In genomic region chr7:135542235-135542634, GRCm38 (mm10) we compare ENCODE assay signal across 19 mouse cellular contexts. TPM values are rescaled to one million over a fixed set of nuclear protein-coding genes. Genes with fewer than 3 reads are reported as not detected.
A peak's percentile ranks its signal among the peaks of the same experiment; 100 is the strongest.
DNase-seq lines count a peak whose midpoint lies in the region; ATAC-seq and TF ChIP-seq lines count a peak whose summit lies in the region.
"Had no signal": no experiment of that assay in that cellular context is flagged by ENCODE, and none has a peak within 500 bp of the region (broad histone marks: within the 10 kb centered on the region; RNA-seq: fewer than 3 reads in every experiment).

No protein-coding gene starts in this region.

- no peak overlapping the region for H3K9ac ChIP-seq in stomach, embryonic 16.5 days (ENCODE audit: low read length)
- H3K9ac ChIP-seq: liver, embryonic 12.5 days; stomach, embryonic 15.5 days had no signal

- H3K36me3 ChIP-seq in spleen, adult 2 months (ENCODE audit: control insufficient read depth, insufficient read depth, low read length), result no peaks in the 10 kb centered on the region
- H3K36me3 ChIP-seq in stomach, embryonic 16.5 days (ENCODE audit: control insufficient read depth, insufficient read depth, low read length), result no peaks in the 10 kb centered on the region
- H3K36me3 ChIP-seq: liver, embryonic 12.5 days; stomach, embryonic 15.5 days had no signal

- H3K9me3 ChIP-seq in stomach, embryonic 16.5 days (replicated peaks; ENCODE audit: control insufficient read depth, low read length), result no peaks in the 10 kb centered on the region
- H3K9me3 ChIP-seq: liver, embryonic 12.5 days; stomach, embryonic 15.5 days had no signal

- H3K4me1 ChIP-seq in spleen, adult 2 months (ENCODE audit: control insufficient read depth, insufficient read depth, insufficient read length), result peaks cover 10% of the 10 kb centered on the region
- no peaks in the 10 kb centered on the region for H3K4me1 ChIP-seq in stomach, embryonic 16.5 days (ENCODE audit: control insufficient read depth, insufficient read depth, low read length)
- H3K4me1 ChIP-seq: stomach, embryonic 15.5 days had no signal

- peaks cover 10% of the 10 kb centered on the region for H3K27me3 ChIP-seq in spleen, adult 2 months (ENCODE audit: control insufficient read depth, insufficient read depth, low read length)
- peaks cover 8% of the 10 kb centered on the region; the same call in 1 of the 2 replicates for H3K27me3 ChIP-seq in stomach, embryonic 16.5 days (ENCODE audit: control insufficient read depth, insufficient read depth, low read length)

- H3K4me3 ChIP-seq in spleen, adult 2 months (ENCODE audit: extremely low read depth, insufficient read depth, insufficient read length), result no peak overlapping the region
- H3K4me3 ChIP-seq in stomach, embryonic 16.5 days (replicated peaks; ENCODE audit: low read length), result no peak overlapping the region
- H3K4me3 ChIP-seq: liver, embryonic 12.5 days; stomach, embryonic 15.5 days had no signal

- no peak for TF ChIP-seq POLR2A in spleen, adult 2 months (IDR thresholded peaks at IDR 0.05; ENCODE audit: low read depth, low read length)

- 39% methylated on average over 3 of the region's 3 CpGs for WGBS in spleen, adult 2 months
- WGBS in stomach, embryonic 16.5 days, result 59% methylated on average over 3 of the region's 3 CpGs

- ATAC-seq in stomach, embryonic 16.5 days (ENCODE audit: insufficient read depth, low FRiP score), result no peak
- ATAC-seq: liver, embryonic 12.5 days; lung, postnatal 0 days had no signal

- no peak for TF ChIP-seq CTCF in spleen, adult 2 months (IDR thresholded peaks at IDR 0.05; ENCODE audit: extremely low read depth, insufficient read depth, insufficient read length, insufficient replicate concordance)

- DNase-seq in spleen, adult 2 months (ENCODE audit: low read depth in 1 of 2, low spot score in 2 of 2), result peak; percentile 20 to 77
- DNase-seq in spleen, postnatal 14 days (ENCODE audit: low spot score in 2 of 2), result no peak
- peak; percentile 89 for DNase-seq in T-cell, adult 2 months (ENCODE audit: low spot score)
- peak; percentile 73 to 78 for DNase-seq in thymus, postnatal 36 days
- DNase-seq in right cerebral cortex, postnatal 10 days (ENCODE audit: low spot score in 2 of 2), result no peak
- no peak for DNase-seq in cerebellum, postnatal 25 days
- DNase-seq: adrenal gland, postnatal 25 days; cerebellum, adult 8-10 months; gastrocnemius, postnatal 14 days; layer of hippocampus, postnatal 36 days had no signal

- H3K4me2 ChIP-seq in stomach, embryonic 16.5 days (ENCODE audit: low read depth, low read length), result no peak overlapping the region
- H3K4me2 ChIP-seq: liver, embryonic 12.5 days; stomach, embryonic 15.5 days had no signal

- H3K27ac ChIP-seq in spleen, adult 2 months (ENCODE audit: insufficient read depth, low read length), result no peak overlapping the region
- H3K27ac ChIP-seq in stomach, embryonic 16.5 days (ENCODE audit: low read length), result 0 out of 2 replicates have a peak overlapping the region, but pooled peaks have one; percentile 31
- H3K27ac ChIP-seq: liver, embryonic 12.5 days; stomach, embryonic 15.5 days had no signal

RNA-seq across cellular contexts. Expression of gene Ptpre, which starts 5.0 kb away (rescaled TPM):
- polyA plus RNA-seq in spleen, adult 2 months (2012; rRNA removed), result 9.5 and 10.1 TPM in 2 replicates
- 2.9 and 3.1 TPM in 2 replicates for polyA plus RNA-seq in stomach, embryonic 16.5 days (2015; fragmentation: Nextera tagmentation; extraction: Ambion mirVana)

RNA-seq across cellular contexts. Expression of gene Clrn3, which starts 13.8 kb away (rescaled TPM):
- polyA plus RNA-seq in spleen, adult 2 months (2012; rRNA removed), result not detected in 2 replicates
- 2.8 and 4.1 TPM in 2 replicates for polyA plus RNA-seq in stomach, embryonic 16.5 days (2015; fragmentation: Nextera tagmentation; extraction: Ambion mirVana)
- polyA plus RNA-seq: forebrain, embryonic 11.5 days; frontal cortex, adult 2 months; heart, postnatal 0 days; hindbrain, embryonic 11.5 days; limb, embryonic 11.5 days; liver, embryonic 12.5 days; lung, postnatal 0 days had no signal

Comparison
In these comparisons a context has a peak if more than half of its experiments do, and no peak if none do; other contexts are left out.
1. DNase-seq: peak in spleen, adult 2 months (2 of 2), T-cell, adult 2 months (single experiment) and thymus, postnatal 36 days (2 of 2); none in spleen, postnatal 14 days (0 of 2), right cerebral cortex, postnatal 10 days (0 of 2) and cerebellum, postnatal 25 days (0 of 2).